Comparison of ENCODE assay signal across 13 mouse cellular contexts in genomic region chr3:138864166-138864648, GRCm38 (mm10).
DNase-seq lines count a peak whose midpoint lies in the region; ATAC-seq and TF ChIP-seq lines count a peak whose summit lies in the region.
"Had no signal": no experiment of that assay in that cellular context is flagged by ENCODE, and none has a peak within 500 bp of the region (broad histone marks: within the 10 kb centered on the region; RNA-seq: fewer than 3 reads in every experiment).

No protein-coding gene starts in this region.

- H3K4me2 ChIP-seq in embryonic facial prominence, embryonic 14.5 days (ENCODE audit: low read depth, low read length) = peak overlapping the region; percentile 38
- no peak overlapping the region for H3K4me2 ChIP-seq in stomach, embryonic 14.5 days (replicated peaks; ENCODE audit: low read depth, low read length)
- H3K4me2 ChIP-seq: heart, embryonic 13.5 days; liver, embryonic 12.5 days had no signal

- no peaks in the 10 kb centered on the region for H3K9me3 ChIP-seq in embryonic facial prominence, embryonic 14.5 days (ENCODE audit: control insufficient read depth, low read length)
- no peaks in the 10 kb centered on the region for H3K9me3 ChIP-seq in stomach, embryonic 14.5 days (ENCODE audit: control insufficient read depth, low read depth, low read length)
- H3K9me3 ChIP-seq: liver, embryonic 12.5 days had no signal

- ATAC-seq in embryonic facial prominence, embryonic 14.5 days (ENCODE audit: low read depth) = peak; percentile 69
- ATAC-seq in stomach, embryonic 14.5 days (ENCODE audit: insufficient number of reproducible peaks, insufficient read depth, low FRiP score, low read depth) = no peak
- ATAC-seq in megakaryocyte, adult 5-6 weeks (ENCODE audit: poor library complexity, severe bottlenecking) = no peak
- ATAC-seq: liver, embryonic 12.5 days had no signal

- DNase-seq in left cerebral cortex, adult 2 months (ENCODE audit: extremely low spot score in 1 of 2, low spot score in 2 of 2) = no peak
- no peak for DNase-seq in left cerebral cortex, adult 9 months (ENCODE audit: low spot score in 2 of 2)
- DNase-seq in CD4-positive, CD25-positive, alpha-beta regulatory T cell, adult 2 months (ENCODE audit: low read depth, low spot score) = peak; percentile 14
- peak; percentile 90 for DNase-seq in embryonic facial prominence, embryonic 14.5 days (ENCODE audit: low spot score)
- DNase-seq in gastrocnemius, postnatal 36 days = no peak
- DNase-seq: adrenal gland, adult 2 months; midbrain, embryonic 14.5 days; right cerebral cortex, adult 18-20 months had no signal

- no peak overlapping the region for H3K4me3 ChIP-seq in left cerebral cortex, adult 2 months
- H3K4me3 ChIP-seq in embryonic facial prominence, embryonic 14.5 days (ENCODE audit: low read depth, low read length) = no peak overlapping the region
- H3K4me3 ChIP-seq in stomach, embryonic 14.5 days (ENCODE audit: low read depth, low read length) = no peak overlapping the region
- H3K4me3 ChIP-seq: heart, embryonic 13.5 days; liver, embryonic 12.5 days had no signal

- H3K27me3 ChIP-seq in embryonic facial prominence, embryonic 14.5 days (replicated peaks; ENCODE audit: control insufficient read depth, insufficient read depth, low read length) = no peaks in the 10 kb centered on the region
- no peaks in the 10 kb centered on the region for H3K27me3 ChIP-seq in stomach, embryonic 14.5 days (ENCODE audit: control insufficient read depth, insufficient read depth, low read length)
- H3K27me3 ChIP-seq: heart, embryonic 13.5 days; liver, embryonic 12.5 days had no signal

- 39% methylated on average over 12 of the region's 12 CpGs for WGBS in embryonic facial prominence, embryonic 14.5 days
- WGBS in stomach, embryonic 14.5 days = 70% methylated on average over 12 of the region's 12 CpGs

- H3K9ac ChIP-seq in embryonic facial prominence, embryonic 14.5 days (ENCODE audit: low read depth, low read length) = no peak overlapping the region
- no peak overlapping the region for H3K9ac ChIP-seq in stomach, embryonic 14.5 days (replicated peaks; ENCODE audit: low read depth, low read length)
- H3K9ac ChIP-seq: heart, embryonic 13.5 days; liver, embryonic 12.5 days had no signal

- no peaks in the 10 kb centered on the region for H3K36me3 ChIP-seq in embryonic facial prominence, embryonic 14.5 days (ENCODE audit: control insufficient read depth, insufficient read depth, low read length)
- no peaks in the 10 kb centered on the region for H3K36me3 ChIP-seq in stomach, embryonic 14.5 days (ENCODE audit: control insufficient read depth, insufficient read depth, low read length)
- H3K36me3 ChIP-seq: heart, embryonic 13.5 days; liver, embryonic 12.5 days had no signal

- TF ChIP-seq CTCF in left cerebral cortex, adult 2 months (IDR thresholded peaks at IDR 0.05) = no peak

- peak overlapping the region; percentile 19 for H3K27ac ChIP-seq in left cerebral cortex, adult 2 months
- H3K27ac ChIP-seq in embryonic facial prominence, embryonic 14.5 days (replicated peaks; ENCODE audit: low read depth, low read length) = peak overlapping the region; percentile 79
- H3K27ac ChIP-seq in stomach, embryonic 14.5 days (ENCODE audit: low read length) = peak overlapping the region; percentile 30; the same call in 1 of the 2 replicates
- H3K27ac ChIP-seq: heart, embryonic 13.5 days; liver, embryonic 12.5 days; macrophage had no signal

- H3K4me1 ChIP-seq in embryonic facial prominence, embryonic 14.5 days (ENCODE audit: control insufficient read depth, insufficient read depth, low read length) = peaks cover 27% of the 10 kb centered on the region
- peaks cover 6% of the 10 kb centered on the region; the same call in 1 of the 2 replicates for H3K4me1 ChIP-seq in stomach, embryonic 14.5 days (ENCODE audit: control insufficient read depth, insufficient read depth, low read length)
- H3K4me1 ChIP-seq: liver, embryonic 12.5 days had no signal

- intact Hi-C loops in left cerebral cortex, adult 2 months (cut with DNase I) = loop anchor here (5.0 kb wide), 1 partner anchor 38 kb away; no protein-coding TSS in a partner anchor
- intact Hi-C loops in gastrocnemius, postnatal 36 days (cut with DNase I) = no loop called here

Comparison
In these comparisons a context has a peak if more than half of its experiments do, and no peak if none do; other contexts are left out.
1. DNase-seq: peak in CD4-positive, CD25-positive, alpha-beta regulatory T cell, adult 2 months (single experiment) and embryonic facial prominence, embryonic 14.5 days (single experiment); none in left cerebral cortex, adult 2 months (0 of 2), left cerebral cortex, adult 9 months (0 of 2) and gastrocnemius, postnatal 36 days (0 of 2).
2. H3K27ac ChIP-seq: peak in every context shown above with its lines; median percentile 79 in embryonic facial prominence, embryonic 14.5 days; 30 in stomach, embryonic 14.5 days; 19 in left cerebral cortex, adult 2 months.